Mouse (Mus musculus): ENCODE data around the gene Plcl1.

GRCm38 (mm10) chr1:55702106-55702505 is 296.4 kb downstream of the Plcl1 start:
- TF ChIP-seq MYOG (IDR thresholded peaks at IDR 0.05; ENCODE audit: control insufficient read depth, extremely low read depth, insufficient read length): no peak
- no peak for TF ChIP-seq CTCF (IDR thresholded peaks at IDR 0.05; ENCODE audit: control insufficient read depth, insufficient read depth, insufficient read length)
- no peak for TF ChIP-seq MAX (IDR thresholded peaks at IDR 0.05)
- TF ChIP-seq MYOD1 (IDR thresholded peaks at IDR 0.05; ENCODE audit: control insufficient read depth, insufficient read length, low read depth): no peak
- TF ChIP-seq FOSL1 (IDR thresholded peaks at IDR 0.05; ENCODE audit: insufficient read depth, low read length, poor library complexity, severe bottlenecking): no peak
